Mouse (Mus musculus): ENCODE data around the gene Rap2a. TPM values are rescaled to one million over a fixed set of nuclear protein-coding genes. Genes with fewer than 3 reads are reported as not detected.

Gene Rap2a
- polyA plus RNA-seq, 1 experiment = 19.8 TPM

GRCm38 (mm10) chr14:120441256-120441655 lies 37.0 kb upstream of the Rap2a start:
- Histone ChIP-seq H3K9ac (ENCODE audit: low read depth, poor library complexity, severe bottlenecking) (no peak overlapping the region), H3K36me3 (ENCODE audit: control insufficient read depth, insufficient read depth, low read length, poor library complexity, severe bottlenecking) (no peaks in the 10 kb centered on the region), H3K4me3 (ENCODE audit: low read depth, low read length) (no peak overlapping the region), H3K4me1 (ENCODE audit: control insufficient read depth, insufficient read depth, low read length) (no peaks in the 10 kb centered on the region), H3K27me3 (ENCODE audit: control insufficient read depth, insufficient read depth, low read length, poor library complexity, severe bottlenecking) (no peaks in the 10 kb centered on the region), H3K9me3 (replicated peaks; ENCODE audit: control insufficient read depth, insufficient read depth, low read length, poor library complexity, severe bottlenecking) (peaks cover 3% of the 10 kb centered on the region), H3K27ac (ENCODE audit: insufficient read depth, low read length) (no peak overlapping the region)
- TF ChIP-seq EP300 (IDR thresholded peaks at IDR 0.05; ENCODE audit: insufficient read depth, low read depth, low read length) = no peak
- no peak for TF ChIP-seq CTCF (IDR thresholded peaks at IDR 0.05; ENCODE audit: low read depth, low read length)
- no peak for TF ChIP-seq POLR2A (IDR thresholded peaks at IDR 0.05; ENCODE audit: insufficient read depth, low read length)

DNA sequence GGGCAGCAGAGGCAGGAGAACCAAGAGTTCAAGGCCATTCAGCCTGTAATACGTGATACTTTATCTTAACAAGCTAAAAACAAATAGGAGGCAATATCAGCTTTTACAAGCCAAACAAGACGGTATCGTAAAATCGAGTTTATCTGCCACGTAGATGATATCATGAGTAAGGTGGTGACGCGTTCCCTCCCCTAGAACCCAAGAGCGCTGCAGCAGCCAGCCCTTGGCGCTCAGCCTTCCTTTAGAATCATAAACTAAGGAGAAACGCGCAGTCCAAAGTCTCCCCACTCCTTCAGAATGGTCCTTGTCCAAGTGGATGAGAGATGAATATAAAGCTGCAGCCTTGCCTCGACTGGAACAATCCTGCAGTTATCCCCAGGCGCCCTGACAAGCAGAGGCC lies 36.4 kb upstream of the Rap2a start:
- no peak overlapping the region for H3K27ac ChIP-seq (ENCODE audit: insufficient read depth, low read length)

GRCm38 (mm10) chr14:120454221-120454620 lies 24.0 kb upstream of the Rap2a start:
- TF ChIP-seq EP300 (IDR thresholded peaks at IDR 0.05; ENCODE audit: insufficient read depth, low read depth, low read length) (no peak), CTCF (IDR thresholded peaks at IDR 0.05; ENCODE audit: low read depth, low read length) (no peak), POLR2A (IDR thresholded peaks at IDR 0.05; ENCODE audit: insufficient read depth, low read length) (no peak)
- H3K4me3 ChIP-seq (ENCODE audit: low read depth, low read length) = no peak overlapping the region
- peaks cover 20% of the 10 kb centered on the region for H3K9me3 ChIP-seq (replicated peaks; ENCODE audit: control insufficient read depth, insufficient read depth, low read length, poor library complexity, severe bottlenecking)
- no peak overlapping the region for H3K9ac ChIP-seq (ENCODE audit: low read depth, poor library complexity, severe bottlenecking)
- H3K4me1 ChIP-seq (ENCODE audit: control insufficient read depth, insufficient read depth, low read length) = no peaks in the 10 kb centered on the region
- no peaks in the 10 kb centered on the region for H3K27me3 ChIP-seq (ENCODE audit: control insufficient read depth, insufficient read depth, low read length, poor library complexity, severe bottlenecking)
- no peak overlapping the region for H3K27ac ChIP-seq (ENCODE audit: insufficient read depth, low read length)
- no peaks in the 10 kb centered on the region for H3K36me3 ChIP-seq (ENCODE audit: control insufficient read depth, insufficient read depth, low read length, poor library complexity, severe bottlenecking)

More for the DNA sequence above, 36.4 kb upstream of the Rap2a start:
- peaks cover 3% of the 10 kb centered on the region for H3K9me3 ChIP-seq (replicated peaks; ENCODE audit: control insufficient read depth, insufficient read depth, low read length, poor library complexity, severe bottlenecking)
- H3K9ac ChIP-seq (ENCODE audit: low read depth, poor library complexity, severe bottlenecking) = no peak overlapping the region
- H3K4me1 ChIP-seq (ENCODE audit: control insufficient read depth, insufficient read depth, low read length) = no peaks in the 10 kb centered on the region
- no peaks in the 10 kb centered on the region for H3K36me3 ChIP-seq (ENCODE audit: control insufficient read depth, insufficient read depth, low read length, poor library complexity, severe bottlenecking)
- no peaks in the 10 kb centered on the region for H3K27me3 ChIP-seq (ENCODE audit: control insufficient read depth, insufficient read depth, low read length, poor library complexity, severe bottlenecking)
- TF ChIP-seq POLR2A (IDR thresholded peaks at IDR 0.05; ENCODE audit: insufficient read depth, low read length) (no peak), EP300 (IDR thresholded peaks at IDR 0.05; ENCODE audit: insufficient read depth, low read depth, low read length) (no peak), CTCF (IDR thresholded peaks at IDR 0.05; ENCODE audit: low read depth, low read length) (no peak)
- H3K4me3 ChIP-seq (ENCODE audit: low read depth, low read length) = no peak overlapping the region

DNA sequence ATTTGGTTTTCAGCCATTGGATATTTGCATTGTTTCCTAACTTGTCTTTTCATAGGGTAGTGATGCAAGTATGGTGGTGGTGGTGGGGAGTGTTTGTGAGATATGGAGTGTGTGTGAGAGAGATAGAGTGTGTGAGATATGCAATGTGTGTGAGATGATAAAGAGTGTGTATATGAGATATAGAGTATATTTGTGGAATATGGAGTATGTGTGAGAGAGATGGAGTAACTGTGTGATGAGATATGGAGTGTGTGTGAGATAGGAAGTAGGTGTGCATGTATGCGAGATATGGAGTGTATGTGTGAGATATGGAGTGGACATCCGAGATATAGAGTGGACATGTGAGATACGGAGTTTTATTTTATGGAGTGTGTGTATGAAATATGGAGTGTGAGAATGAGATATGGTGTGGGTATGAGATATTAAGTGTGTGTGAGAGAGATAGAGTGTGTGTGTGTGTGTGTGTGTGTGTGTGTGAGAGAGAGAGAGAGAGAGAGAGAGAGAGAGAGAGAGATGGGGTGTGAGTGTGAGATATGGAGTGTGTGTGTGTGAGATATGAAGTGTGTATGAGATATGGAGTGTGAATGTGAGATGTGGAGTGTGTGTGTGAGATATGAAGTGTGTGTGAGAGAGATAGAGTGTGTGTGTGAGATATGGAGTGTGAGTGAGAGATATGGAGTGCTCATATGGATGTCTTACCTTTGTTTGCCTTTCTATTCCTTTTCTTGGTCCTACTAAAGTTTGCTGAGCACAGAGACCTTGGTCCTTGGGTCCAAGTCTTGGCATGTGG lies 14.1 kb upstream of the Rap2a start:
- H3K9me3 ChIP-seq (replicated peaks; ENCODE audit: control insufficient read depth, insufficient read depth, low read length, poor library complexity, severe bottlenecking) = no peaks in the 10 kb centered on the region
- no peaks in the 10 kb centered on the region for H3K27me3 ChIP-seq (ENCODE audit: control insufficient read depth, insufficient read depth, low read length, poor library complexity, severe bottlenecking)
- TF ChIP-seq CTCF (IDR thresholded peaks at IDR 0.05; ENCODE audit: low read depth, low read length) (no peak), POLR2A (IDR thresholded peaks at IDR 0.05; ENCODE audit: insufficient read depth, low read length) (no peak), EP300 (IDR thresholded peaks at IDR 0.05; ENCODE audit: insufficient read depth, low read depth, low read length) (no peak)
- H3K4me3 ChIP-seq (ENCODE audit: low read depth, low read length) = no peak overlapping the region
- no peak overlapping the region for H3K27ac ChIP-seq (ENCODE audit: insufficient read depth, low read length)
- no peaks in the 10 kb centered on the region for H3K4me1 ChIP-seq (ENCODE audit: control insufficient read depth, insufficient read depth, low read length)
- H3K36me3 ChIP-seq (ENCODE audit: control insufficient read depth, insufficient read depth, low read length, poor library complexity, severe bottlenecking) = no peaks in the 10 kb centered on the region
- no peak overlapping the region for H3K9ac ChIP-seq (ENCODE audit: low read depth, poor library complexity, severe bottlenecking)

DNA sequence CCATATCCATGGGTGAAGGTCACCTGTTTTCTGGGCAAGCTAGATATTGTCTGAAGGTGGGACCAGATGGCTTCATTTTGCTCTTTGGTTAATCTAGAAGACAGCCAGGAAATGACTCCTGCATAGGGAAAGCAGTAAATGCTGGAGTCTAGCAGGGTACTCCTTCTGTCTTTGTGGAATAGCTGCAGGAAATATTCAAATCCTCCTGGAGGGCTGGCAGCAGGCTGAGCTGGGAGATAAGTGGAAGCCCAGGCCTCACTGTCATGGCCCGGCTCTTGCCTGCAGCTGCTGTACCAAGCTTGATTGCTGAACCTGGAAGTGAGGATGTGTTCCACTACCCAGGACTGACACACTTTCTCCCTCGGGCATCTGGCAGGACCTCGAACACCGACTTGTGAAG lies 11.4 kb upstream of the Rap2a start:
- Histone ChIP-seq H3K27me3 (ENCODE audit: control insufficient read depth, insufficient read depth, low read length, poor library complexity, severe bottlenecking) (no peaks in the 10 kb centered on the region), H3K27ac (ENCODE audit: insufficient read depth, low read length) (no peak overlapping the region), H3K36me3 (ENCODE audit: control insufficient read depth, insufficient read depth, low read length, poor library complexity, severe bottlenecking) (no peaks in the 10 kb centered on the region), H3K9ac (ENCODE audit: low read depth, poor library complexity, severe bottlenecking) (no peak overlapping the region), H3K4me1 (ENCODE audit: control insufficient read depth, insufficient read depth, low read length) (no peaks in the 10 kb centered on the region), H3K9me3 (replicated peaks; ENCODE audit: control insufficient read depth, insufficient read depth, low read length, poor library complexity, severe bottlenecking) (no peaks in the 10 kb centered on the region), H3K4me3 (ENCODE audit: low read depth, low read length) (no peak overlapping the region)
- no peak for TF ChIP-seq CTCF (IDR thresholded peaks at IDR 0.05; ENCODE audit: low read depth, low read length)
- no peak for TF ChIP-seq EP300 (IDR thresholded peaks at IDR 0.05; ENCODE audit: insufficient read depth, low read depth, low read length)
- no peak for TF ChIP-seq POLR2A (IDR thresholded peaks at IDR 0.05; ENCODE audit: insufficient read depth, low read length)

GRCm38 (mm10) chr14:120469126-120469790 lies 9.0 kb upstream of the Rap2a start:
- Histone ChIP-seq H3K27ac (ENCODE audit: insufficient read depth, low read length) (no peak overlapping the region), H3K4me1 (ENCODE audit: control insufficient read depth, insufficient read depth, low read length) (no peaks in the 10 kb centered on the region), H3K36me3 (ENCODE audit: control insufficient read depth, insufficient read depth, low read length, poor library complexity, severe bottlenecking) (no peaks in the 10 kb centered on the region), H3K9me3 (replicated peaks; ENCODE audit: control insufficient read depth, insufficient read depth, low read length, poor library complexity, severe bottlenecking) (no peaks in the 10 kb centered on the region), H3K9ac (ENCODE audit: low read depth, poor library complexity, severe bottlenecking) (no peak overlapping the region), H3K27me3 (ENCODE audit: control insufficient read depth, insufficient read depth, low read length, poor library complexity, severe bottlenecking) (no peaks in the 10 kb centered on the region), H3K4me3 (ENCODE audit: low read depth, low read length) (no peak overlapping the region)
- TF ChIP-seq EP300 (IDR thresholded peaks at IDR 0.05; ENCODE audit: insufficient read depth, low read depth, low read length) = no peak
- TF ChIP-seq CTCF (IDR thresholded peaks at IDR 0.05; ENCODE audit: low read depth, low read length) = no peak
- TF ChIP-seq POLR2A (IDR thresholded peaks at IDR 0.05; ENCODE audit: insufficient read depth, low read length) = no peak
